Mouse (Mus musculus) gastrocnemius, postnatal 25 days (tissue): ENCODE measurements around the gene Ago1. TPM values are rescaled to one million over a fixed set of nuclear protein-coding genes. Genes with fewer than 3 reads are reported as not detected.

Source experiments
- DNase-seq: peaks from one replicate; pipeline ENCODE4 v3.0.0; 2022
- total RNA-seq, 2 experiments: library from RNA; stranded (reverse); gene quantifications; 1 replicate in 1 of 2; 2 replicates in 1 of 2; pipeline ENCODE4 v1.2.3; 2021

Gene Ago1
- total RNA-seq, 2 experiments from 2014 or later: 5.6 to 6.8 TPM

DNA sequence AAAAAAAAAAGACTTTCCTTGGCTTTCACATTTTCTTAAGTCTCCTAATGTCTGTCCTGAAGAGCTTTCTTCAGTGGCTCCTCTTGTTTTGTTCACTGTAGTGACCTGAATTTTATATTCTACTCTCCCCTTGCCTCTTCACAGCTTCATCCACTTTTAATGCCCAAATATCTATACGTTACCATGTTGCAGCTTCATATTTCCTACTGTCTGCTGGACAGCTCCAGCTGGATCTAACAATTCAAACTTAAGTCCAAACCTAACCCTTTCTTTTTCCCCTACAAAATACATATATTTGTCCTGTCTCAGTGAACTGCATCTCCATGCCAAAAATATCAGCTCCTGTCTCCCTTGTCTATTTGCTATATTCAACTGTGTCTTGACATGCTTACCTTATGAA is 951 bp upstream of the Ago1 start:
- DNase-seq: no peak

DNA sequence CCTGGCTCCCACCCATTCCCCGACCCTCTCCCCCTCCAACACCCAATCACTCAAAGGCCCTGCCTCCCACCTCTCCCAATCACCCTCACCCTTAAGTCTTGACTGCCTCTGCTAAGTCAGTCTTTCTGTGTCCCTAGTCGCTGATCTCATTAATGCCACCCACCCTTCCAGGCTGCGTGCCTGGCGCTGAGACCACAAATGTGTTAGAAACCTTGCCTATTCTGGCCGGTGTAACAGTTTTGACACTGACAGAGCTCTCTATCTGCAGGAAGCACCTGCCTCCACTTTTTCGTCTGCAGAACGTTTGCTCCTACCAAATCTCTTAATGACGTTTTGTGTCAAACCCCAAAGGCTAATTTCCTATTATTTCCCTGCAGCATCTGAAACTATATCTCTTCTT is 542 bp upstream of the Ago1 start:
- no peak for DNase-seq

DNA sequence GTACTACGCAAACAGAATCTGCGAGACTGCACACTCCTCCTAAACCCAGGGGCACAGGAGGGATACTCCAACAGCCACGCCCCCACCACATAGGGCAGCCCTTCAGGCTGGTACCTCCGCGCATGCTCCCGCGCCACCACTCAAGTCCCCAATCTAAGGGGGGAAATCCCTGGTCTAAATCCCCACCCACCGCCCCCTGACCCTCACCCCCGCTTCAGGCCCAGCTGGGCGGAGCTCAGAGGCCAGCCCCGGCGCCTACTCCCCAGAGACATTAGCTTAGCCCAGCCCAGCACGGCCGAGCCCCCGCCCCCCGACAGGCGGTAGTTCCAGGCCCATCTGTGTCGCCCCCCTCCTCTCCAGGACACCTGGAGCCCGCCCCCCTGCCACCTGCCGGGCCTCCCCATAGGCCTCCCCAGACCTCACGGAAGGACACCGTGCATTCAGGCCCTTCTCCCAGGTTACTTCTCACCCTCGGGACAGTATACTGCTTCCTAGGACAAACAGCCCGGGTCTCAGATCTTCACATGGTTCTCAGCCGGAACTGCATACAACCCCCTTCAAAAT is 580 bp downstream of the Ago1 start:
- DNase-seq: peak; percentile 34

DNA sequence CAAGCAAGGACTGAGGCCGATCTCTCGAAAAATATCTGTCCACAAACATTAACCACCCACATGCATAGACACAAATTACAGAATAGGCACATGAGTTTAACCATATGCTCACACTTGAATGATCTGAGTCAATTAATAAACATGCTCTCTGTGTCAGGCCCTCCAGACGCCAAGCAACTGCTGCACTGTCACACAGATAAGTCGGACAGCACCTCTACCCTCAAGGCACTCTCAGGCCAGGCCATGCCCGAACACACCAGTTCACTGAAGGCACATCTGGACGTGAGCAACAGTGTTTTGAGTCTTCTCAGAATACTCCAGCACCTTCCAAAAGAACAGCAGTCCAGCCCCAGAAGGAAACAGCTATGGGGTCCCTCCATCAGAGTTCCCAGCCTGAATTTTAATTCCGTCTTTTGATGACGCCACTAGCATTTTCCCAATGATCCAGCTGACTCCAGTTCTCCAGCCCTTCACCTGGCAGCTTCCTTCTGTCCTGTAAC is 2.1 kb downstream of the Ago1 start:
- DNase-seq: no peak

DNA sequence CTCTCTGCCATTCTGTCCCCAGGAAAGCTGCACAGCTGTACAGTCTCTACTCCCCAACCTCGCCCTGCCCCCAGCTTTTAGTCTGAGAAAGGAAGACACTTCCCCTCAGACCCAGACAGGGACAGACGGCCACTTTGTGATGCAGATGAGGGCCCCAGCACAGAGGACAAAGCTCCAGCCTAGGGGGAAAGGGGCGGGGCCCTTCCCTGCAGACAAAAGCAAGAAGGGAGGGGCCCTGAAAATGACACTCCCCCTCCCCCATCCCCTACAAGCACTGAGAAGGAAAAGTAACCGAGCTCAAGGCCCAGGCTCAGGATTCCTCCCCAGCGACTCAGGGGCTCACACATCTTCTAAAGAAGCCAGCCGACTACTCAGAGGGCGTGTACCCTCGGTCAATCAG is 2.5 kb downstream of the Ago1 start:
- DNase-seq: peak; percentile 9

DNA sequence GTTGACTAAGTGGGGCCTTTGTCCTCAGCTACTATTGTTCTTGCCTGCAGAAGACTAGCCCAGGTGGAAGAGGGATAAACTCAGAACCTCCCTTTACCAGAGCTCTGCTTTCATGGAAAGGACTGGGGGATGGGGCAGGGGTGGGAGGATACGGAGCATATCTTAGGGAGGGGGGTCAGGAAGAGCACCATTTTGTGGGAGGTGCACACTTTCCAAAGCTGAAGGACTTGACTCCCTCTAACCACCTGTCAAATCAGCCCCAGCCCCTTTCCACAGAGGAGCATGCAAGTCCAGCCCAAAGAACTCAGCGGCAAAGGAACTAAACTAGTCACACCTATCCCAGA is 3.5 kb downstream of the Ago1 start:
- DNase-seq: no peak

DNA sequence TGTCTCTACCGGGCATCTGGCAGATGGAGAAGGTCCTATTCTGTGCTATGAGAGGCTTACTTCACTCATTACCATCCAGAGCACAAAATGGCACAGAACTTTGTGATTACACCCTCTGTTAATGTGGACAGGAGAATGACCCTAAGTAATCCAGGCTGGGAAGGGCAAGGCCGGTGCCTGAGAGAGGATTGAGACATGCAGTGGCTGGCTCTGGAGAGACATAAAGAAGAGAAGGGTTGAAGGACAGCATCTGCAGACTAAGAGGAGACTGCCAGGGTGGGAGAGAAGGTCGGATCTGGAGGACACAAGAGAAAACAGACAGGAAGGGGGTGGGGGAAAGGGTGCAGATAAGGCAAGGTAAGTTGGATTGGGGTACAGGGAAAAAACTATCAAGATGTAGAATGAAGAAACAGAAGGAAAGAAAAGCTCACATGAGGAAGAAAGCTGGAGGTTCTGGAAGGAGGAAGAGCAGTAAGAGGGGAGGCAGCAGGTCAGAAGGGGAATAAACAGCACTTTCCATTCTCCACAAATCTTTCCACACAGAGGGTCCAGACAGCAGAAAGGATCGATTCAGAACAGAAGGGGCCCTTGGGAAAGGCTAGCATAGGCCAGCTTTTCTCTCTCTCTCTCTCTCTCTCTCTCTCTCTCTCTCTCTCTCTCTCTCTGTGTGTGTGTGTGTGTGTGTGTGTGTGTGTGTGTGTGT is 4.0 kb downstream of the Ago1 start:
- DNase-seq: no peak

DNA sequence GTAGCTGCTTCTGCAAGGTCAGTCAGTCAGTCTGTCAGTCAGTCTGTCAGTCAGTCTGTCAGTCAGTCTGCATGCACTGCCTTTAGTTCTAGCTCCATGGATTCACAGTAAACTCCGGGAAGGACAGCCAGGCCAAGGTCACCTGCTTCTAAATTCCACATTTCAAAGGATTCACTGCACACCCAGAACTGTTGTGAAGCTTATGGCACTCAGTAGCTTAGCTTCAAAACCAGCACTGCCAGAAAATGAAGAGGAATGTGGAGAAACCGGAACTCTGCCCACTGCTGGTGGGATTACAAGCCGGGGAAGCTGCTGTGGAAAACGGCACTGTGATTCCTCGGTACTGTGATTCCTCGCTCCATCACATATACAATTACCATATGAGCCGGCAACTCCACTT is 12.9 kb downstream of the Ago1 start:
- DNase-seq: no peak

DNA sequence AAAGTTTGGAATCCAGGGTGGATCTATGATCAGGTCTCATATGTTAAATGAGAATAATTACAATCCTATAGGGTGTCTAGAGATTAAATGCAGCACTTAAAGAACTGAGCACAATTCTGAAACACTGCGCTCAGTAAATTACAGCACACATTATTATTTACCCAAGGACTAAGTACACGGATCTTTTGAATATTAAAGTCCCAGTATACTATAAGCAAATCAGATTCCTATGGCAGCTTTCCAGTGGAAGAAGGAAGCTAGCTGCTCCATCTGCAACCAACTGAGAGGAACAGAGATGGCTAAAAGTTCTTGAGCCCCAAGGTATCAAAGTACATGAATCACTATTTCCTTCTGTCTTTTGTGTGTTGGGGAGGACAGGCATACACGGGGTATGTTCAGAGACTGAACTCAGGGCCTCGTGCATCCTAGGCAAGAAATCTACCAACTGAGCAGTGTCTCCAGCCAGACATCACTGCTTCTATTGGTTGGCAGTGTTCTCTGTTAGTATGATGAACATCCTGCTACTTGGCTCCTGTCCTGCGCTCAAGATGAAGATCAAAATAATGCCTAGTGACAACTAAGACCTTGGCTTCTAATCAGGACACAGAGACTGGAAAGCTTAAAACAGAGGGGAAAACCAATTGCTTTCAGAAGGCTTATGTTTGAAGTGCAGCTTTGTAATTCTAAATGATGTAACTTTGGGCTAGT is 13.7 kb downstream of the Ago1 start:
- DNase-seq: no peak

DNA sequence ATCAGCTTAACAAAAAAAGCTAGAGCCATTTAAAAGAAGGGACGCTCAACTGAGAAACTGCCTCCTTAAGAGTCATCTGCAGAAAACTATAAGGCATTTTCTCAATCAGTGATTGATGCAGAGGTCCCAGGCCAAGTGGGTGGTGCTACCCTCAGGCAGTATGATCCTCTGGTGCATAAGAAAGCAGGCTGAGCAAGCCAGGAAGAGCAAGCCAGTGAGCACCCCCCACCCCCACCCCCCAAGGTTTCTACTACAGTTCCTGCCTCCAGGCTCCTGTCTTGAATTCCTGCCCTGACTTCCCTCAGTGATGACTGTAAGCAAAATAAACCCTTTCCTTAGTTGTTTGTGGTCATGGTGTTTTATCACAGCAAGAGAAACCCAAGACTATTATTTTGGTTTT is 18.1 kb downstream of the Ago1 start:
- DNase-seq: no peak

DNA sequence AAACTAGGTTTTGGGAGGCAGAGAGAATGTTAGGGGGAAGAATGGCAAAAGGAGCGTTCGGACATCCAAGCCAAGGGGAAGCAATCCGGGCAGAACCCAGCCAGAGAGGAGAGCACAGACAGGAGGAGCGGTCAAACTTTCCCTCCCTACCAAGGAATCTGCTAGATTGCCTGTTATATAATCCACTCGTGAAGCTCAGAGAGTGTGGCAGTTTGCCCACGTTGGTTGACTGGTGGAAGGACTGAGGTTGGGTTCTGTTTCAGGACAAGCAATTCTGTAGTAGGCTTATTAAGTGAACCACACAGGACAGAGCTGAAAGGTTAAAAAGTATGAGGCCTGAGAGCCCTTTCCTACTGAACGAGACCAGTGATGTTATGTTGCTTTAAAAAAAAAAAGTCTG is 21.3 kb downstream of the Ago1 start:
- no peak for DNase-seq

DNA sequence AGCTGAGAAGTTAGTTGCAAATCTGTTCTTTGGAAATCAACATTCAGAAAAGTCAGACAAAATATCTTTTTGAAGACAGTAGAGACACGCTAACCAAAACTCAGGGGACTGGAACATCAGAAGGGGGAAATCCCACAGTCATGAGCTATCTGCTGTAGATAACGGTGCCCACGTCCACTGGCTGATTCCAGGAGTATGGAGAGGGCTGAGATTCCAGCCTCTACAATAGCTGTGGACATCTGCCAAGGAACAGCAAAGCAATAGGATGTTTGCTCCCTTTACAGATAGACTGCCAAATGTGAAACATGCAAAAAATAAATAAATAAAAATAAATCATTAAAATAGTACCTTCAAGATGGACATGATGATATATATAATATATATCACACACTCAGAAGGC is 23.9 kb downstream of the Ago1 start:
- DNase-seq: no peak

DNA sequence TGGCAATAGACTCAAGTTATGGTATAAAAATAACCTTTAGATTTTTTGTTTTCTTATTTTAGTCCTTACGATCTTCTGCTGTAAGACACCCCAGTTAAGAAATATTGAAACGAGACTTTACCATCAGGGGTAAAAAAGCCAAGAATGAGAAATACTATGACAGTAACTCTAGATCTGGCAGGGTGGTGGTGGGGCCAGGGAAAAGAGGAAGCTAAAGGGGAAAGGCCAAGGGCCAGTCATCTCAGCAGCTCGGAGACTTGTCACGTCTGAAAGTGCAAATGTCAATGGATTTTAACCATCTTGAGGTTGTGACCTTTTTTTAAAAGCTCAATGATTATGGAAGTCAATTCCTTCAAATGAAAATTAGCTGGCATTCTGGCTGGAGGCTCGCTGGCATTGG is 30.1 kb downstream of the Ago1 start:
- no peak for DNase-seq

DNA sequence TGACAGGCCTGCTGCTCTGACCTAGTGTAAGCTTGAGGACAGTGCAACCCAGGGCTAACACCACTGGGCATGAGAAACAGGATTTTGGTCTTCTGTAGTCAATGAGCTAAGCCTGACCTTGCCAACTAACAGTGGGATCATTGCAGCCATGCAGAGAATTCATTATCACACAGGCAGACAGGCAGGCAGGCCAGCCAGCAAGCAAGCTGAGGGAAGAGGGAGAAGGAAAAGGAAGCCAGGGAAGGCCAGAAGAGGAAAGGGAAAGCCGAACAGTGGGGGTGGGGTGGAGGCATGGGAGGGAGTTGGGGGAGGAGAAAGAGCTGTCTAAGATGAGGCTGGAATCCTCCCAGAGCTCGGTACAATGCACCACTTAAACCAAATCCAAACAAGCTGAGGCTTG is 32.1 kb downstream of the Ago1 start:
- no peak for DNase-seq

DNA sequence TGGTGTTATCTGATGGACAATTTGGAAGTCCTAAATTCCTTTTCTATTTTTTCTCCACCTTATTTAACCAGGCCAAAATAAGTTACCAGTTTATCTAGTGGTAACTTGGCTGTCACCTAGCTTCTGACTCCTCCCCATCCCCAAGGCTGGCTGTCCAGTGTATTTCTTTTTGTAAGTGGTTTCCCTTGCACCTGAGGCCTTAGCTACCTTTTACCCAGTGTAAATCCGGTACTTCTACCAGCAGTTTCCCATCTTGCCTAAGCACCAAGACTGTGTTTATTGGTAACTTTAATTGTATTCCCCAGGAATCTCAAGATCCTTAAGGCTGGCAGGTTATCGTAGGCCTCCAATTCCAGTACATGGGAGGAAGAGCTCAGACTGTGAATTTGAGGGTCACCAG is 34.3 kb downstream of the Ago1 start:
- DNase-seq: no peak

DNA sequence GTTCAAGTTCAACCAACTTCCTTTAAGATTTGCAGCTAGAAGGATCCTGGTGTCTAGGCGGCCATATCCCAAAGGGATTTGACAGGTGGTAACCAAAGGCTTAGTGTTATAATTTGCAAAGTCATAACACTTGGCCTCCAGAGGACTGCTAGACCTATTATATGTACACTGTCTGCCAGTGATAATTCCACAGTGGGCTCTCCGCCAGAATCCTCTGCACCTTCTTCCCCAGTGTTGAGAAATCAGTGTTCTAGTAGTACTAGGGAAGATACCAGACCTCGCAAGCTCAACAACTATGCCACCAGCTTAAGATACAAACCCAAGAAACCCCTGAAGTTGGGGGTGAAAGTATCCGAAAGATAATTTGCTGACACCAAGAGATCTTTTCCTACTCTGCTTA is 35.2 kb downstream of the Ago1 start:
- no peak for DNase-seq

DNA sequence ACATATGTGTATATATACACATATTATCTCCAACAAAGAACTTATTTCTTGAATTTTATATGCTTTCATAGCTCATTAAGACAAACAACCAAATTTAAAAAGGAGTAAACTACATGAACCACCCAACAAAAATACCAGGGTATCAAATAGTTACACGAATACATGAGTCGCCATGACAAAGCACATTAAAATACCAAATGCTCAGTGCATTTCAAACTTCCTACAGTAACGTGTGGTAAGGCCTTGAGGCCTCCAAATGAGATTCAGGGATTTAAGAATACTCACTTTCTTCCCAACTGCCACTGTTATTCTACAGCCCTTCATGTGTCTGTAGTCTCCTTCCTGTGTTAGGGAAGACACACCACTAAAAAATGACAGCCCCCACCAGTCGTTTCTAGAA is 36.6 kb downstream of the Ago1 start:
- DNase-seq: no peak

DNA sequence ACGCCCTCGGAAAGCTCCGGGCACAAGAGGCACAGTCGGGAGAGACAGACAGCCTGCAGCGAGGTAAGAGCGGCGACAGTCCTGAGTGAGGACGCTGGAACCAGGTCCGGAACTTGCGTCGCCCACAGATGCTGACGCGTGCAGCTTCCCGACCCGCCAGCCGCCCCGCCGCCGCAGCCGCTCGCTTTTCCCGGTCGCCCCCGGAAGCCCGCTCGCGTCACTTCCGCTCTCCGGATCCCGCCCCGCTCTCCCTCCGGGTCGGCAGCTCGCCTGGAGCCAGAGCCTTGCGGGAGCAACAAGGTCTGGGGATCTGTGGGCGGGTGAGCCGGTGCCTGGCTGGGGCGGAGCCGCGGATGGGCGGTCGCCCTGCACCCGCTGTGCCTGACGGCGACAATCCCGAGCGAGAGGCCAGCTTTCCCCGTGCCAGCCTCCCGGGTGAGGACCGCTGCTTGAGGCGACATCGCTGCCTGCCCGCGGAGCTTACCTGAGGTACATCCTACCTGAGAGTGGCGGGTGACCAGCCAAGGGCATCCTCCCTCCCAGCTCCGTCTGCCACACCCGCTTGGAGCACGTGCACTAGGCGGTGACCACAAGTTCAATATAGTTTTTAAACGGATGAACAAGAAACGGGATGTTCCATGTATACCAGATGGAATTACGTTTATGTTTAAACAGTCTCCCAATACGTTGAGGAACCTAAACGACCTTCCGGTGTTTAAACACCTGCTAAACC is 38.9 kb downstream of the Ago1 start, which contains the start of gene Ago3:
TSS of gene Ago3 (minus strand) at position 210 of the 733 bp plus-strand sequence.
- peak; percentile 95 for DNase-seq

DNA sequence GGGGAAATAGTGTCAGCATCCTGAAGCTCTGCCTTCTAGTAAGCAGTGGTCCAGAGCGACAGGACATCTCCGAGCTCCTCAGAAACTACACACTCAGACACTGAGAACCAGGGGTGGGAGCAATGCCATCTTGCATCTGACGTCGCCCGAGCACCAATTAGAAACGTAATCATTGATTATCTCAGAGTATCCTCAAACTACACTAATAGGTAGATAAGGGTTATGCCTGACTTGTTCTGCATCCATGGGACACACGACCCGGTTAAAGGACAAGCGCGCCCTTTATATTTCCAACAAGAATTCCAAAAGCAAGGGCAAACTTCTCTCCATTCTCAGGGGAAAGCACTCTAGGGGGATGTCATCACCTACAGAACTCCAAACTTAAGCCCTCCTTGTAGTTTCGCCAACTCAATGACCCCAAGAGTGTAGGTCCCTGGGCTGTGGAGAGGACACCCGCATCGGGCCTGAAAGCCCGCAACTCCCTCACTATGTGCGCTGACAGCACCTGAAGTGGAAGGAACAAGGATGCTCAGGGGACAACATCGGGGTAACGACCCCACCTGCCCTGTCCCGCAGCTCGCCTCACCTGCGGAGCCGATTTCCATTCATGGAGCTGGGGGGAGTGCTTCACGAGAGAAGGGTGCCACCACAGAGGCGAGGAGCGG is 39.6 kb downstream of the Ago1 start:
- no peak for DNase-seq

DNA sequence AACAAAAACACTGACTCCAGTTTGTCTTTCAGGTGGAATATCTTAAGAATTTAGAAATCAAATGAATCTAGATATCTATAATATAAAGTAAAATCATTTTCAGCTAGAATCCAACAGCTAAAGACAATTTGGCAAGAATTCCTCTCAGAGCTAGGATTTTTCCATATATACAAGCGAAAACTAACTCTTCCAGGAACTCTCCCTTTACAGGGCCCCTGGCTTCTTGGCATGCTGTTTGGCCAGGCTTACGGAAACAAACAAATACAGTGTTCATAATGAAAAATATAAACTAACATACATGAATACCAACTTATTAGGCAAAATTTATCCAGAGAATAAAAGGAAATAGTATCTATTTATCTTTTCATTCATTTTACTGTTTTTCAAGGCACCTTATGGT is 44.5 kb downstream of the Ago1 start:
- no peak for DNase-seq

DNA sequence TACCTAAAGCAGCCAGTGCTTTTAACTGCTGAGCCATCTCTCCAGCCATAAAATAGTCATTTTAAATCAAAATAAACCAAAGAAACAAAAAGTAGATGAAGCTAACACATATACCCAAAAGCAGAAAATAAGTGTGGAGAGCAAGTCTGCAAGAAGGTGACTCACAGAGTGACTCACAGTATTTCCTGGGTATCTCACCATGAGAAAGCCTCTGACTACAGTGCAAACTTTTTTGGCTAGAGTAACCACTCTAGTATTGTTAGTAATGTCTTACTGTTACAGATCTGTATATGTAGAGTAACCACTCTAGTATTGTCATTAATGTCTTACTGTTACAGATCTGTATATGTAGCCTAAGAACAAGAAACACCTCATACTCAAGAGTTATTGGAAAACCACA is 52.7 kb downstream of the Ago1 start:
- no peak for DNase-seq

DNA sequence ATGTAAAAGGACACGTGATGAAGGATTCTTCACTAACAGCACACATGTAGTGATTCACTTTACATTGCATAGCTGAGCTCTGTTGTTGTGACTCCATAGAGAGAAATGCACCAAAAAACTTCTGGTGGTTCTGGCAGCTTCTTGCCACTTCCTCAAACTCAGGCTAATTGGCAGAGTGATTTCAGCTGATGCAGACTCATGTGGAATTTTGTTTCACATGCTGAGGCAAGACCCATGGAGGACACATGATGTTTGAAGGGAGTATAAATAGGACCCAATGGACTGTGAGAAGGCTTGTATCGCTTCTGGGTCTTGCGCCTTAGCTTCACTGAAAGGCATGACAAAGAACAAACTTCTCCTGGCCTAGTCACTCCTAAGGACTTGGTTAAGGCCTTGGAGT is 55.9 kb downstream of the Ago1 start:
- no peak for DNase-seq
